9 mouse cellular contexts compared by ENCODE assay signal in genomic region chr19:56342006-56342405, GRCm38 (mm10). TPM values are rescaled to one million over a fixed set of nuclear protein-coding genes. Genes with fewer than 3 reads are reported as not detected.
DNase-seq lines count a peak whose midpoint lies in the region; ATAC-seq lines count a peak whose summit lies in the region.
"Had no signal": no experiment of that assay in that cellular context is flagged by ENCODE, and none has a peak within 500 bp of the region (broad histone marks: within the 10 kb centered on the region; RNA-seq: fewer than 3 reads in every experiment).

No protein-coding gene starts in this region.

- H3K4me2 ChIP-seq in hindbrain, embryonic 14.5 days (replicated peaks): no peak overlapping the region
- no peak overlapping the region for H3K4me2 ChIP-seq in hindbrain, embryonic 13.5 days

- no peaks in the 10 kb centered on the region for H3K36me3 ChIP-seq in hindbrain, embryonic 14.5 days (replicated peaks; ENCODE audit: control insufficient read depth, insufficient read depth)
- H3K36me3 ChIP-seq in hindbrain, embryonic 13.5 days: no peaks in the 10 kb centered on the region

- no peak overlapping the region for H3K9ac ChIP-seq in hindbrain, embryonic 14.5 days
- no peak overlapping the region for H3K9ac ChIP-seq in hindbrain, embryonic 13.5 days

- no peak overlapping the region for H3K4me3 ChIP-seq in hindbrain, embryonic 14.5 days (replicated peaks; ENCODE audit: low read length)
- H3K4me3 ChIP-seq in hindbrain, embryonic 13.5 days: no peak overlapping the region

- H3K27me3 ChIP-seq in hindbrain, embryonic 14.5 days (ENCODE audit: control insufficient read depth, insufficient read depth, low read length): no peaks in the 10 kb centered on the region
- peaks cover 26% of the 10 kb centered on the region; the same call in 1 of the 2 replicates for H3K27me3 ChIP-seq in hindbrain, embryonic 13.5 days

- DNase-seq in hindbrain, embryonic 14.5 days (ENCODE audit: low spot score): peak; percentile 67
- peak; percentile 90 to 94 for DNase-seq in adrenal gland, adult (ENCODE audit: inconsistent age in 2 of 2, low spot score in 1 of 2)
- DNase-seq in cerebellum, postnatal 25 days: peak; percentile 54 to 69
- DNase-seq in kidney, postnatal 14 days: peak; percentile 33
- DNase-seq in spleen, postnatal 10 days (ENCODE audit: low spot score in 2 of 2): no peak
- no peak for DNase-seq in spleen, adult 18-20 months

- no peaks in the 10 kb centered on the region for H3K9me3 ChIP-seq in hindbrain, embryonic 14.5 days (ENCODE audit: control insufficient read depth, low read length)
- no peaks in the 10 kb centered on the region for H3K9me3 ChIP-seq in hindbrain, embryonic 13.5 days

- WGBS in hindbrain, embryonic 14.5 days: 76% methylated on average over 8 of the region's 8 CpGs
- 84% methylated on average over 8 of the region's 8 CpGs for WGBS in hindbrain, embryonic 13.5 days

- no peak overlapping the region for H3K27ac ChIP-seq in hindbrain, embryonic 14.5 days
- H3K27ac ChIP-seq in hindbrain, embryonic 13.5 days: no peak overlapping the region
- H3K27ac ChIP-seq: macrophage had no signal

- ATAC-seq in hindbrain, embryonic 14.5 days (ENCODE audit: low FRiP score): no peak
- ATAC-seq in hindbrain, embryonic 13.5 days (ENCODE audit: low FRiP score): no peak
- no peak for ATAC-seq in activated CD4-positive, CD25-positive, alpha-beta regulatory T cell, adult 4 months

- peaks cover 11% of the 10 kb centered on the region; the same call in 1 of the 2 replicates for H3K4me1 ChIP-seq in hindbrain, embryonic 14.5 days (replicated peaks; ENCODE audit: control insufficient read depth, insufficient read depth, low read length)
- H3K4me1 ChIP-seq in hindbrain, embryonic 13.5 days (replicated peaks): peaks cover 15% of the 10 kb centered on the region

RNA-seq across cellular contexts. Expression of gene Nrap, which starts 47.8 kb away (rescaled TPM):
- 0.17 and 0.24 TPM in 2 replicates for polyA plus RNA-seq in hindbrain, embryonic 14.5 days (2014; fragmentation: Nextera tagmentation; extraction: Ambion mirVana)
- polyA plus RNA-seq in hindbrain, embryonic 13.5 days (2015; fragmentation: Nextera tagmentation; extraction: Ambion mirVana): 0.25 and 0.49 TPM in 2 replicates
- not detected for polyA plus RNA-seq in activated CD4-positive, CD25-positive, alpha-beta regulatory T cell, adult 4 months (2017; shearing (Covaris generic))

RNA-seq across cellular contexts. Expression of gene Casp7, which starts 54.9 kb away (rescaled TPM):
- 18.4 and 18.5 TPM in 2 replicates for polyA plus RNA-seq in hindbrain, embryonic 14.5 days (2014; fragmentation: Nextera tagmentation; extraction: Ambion mirVana)
- 16.0 and 18.3 TPM in 2 replicates for polyA plus RNA-seq in hindbrain, embryonic 13.5 days (2015; fragmentation: Nextera tagmentation; extraction: Ambion mirVana)
- 10 to 100 TPM; 33.2 to 39.9 TPM for polyA plus RNA-seq in activated CD4-positive, CD25-positive, alpha-beta regulatory T cell, adult 4 months (2017; shearing (Covaris generic))

RNA-seq across cellular contexts. Expression of gene Habp2, which starts 55.1 kb away (rescaled TPM):
- not detected in 2 replicates for polyA plus RNA-seq in hindbrain, embryonic 14.5 days (2014; fragmentation: Nextera tagmentation; extraction: Ambion mirVana)
- polyA plus RNA-seq in hindbrain, embryonic 13.5 days (2015; fragmentation: Nextera tagmentation; extraction: Ambion mirVana): 0.09 TPM in 1 of 2 replicates, not detected in the other
- not detected for polyA plus RNA-seq in activated CD4-positive, CD25-positive, alpha-beta regulatory T cell, adult 4 months (2017; shearing (Covaris generic))
- polyA plus RNA-seq: macrophage had no signal

Comparison
In these comparisons a context has a peak if more than half of its experiments do, and no peak if none do; other contexts are left out.
1. DNase-seq: peak in hindbrain, embryonic 14.5 days (single experiment), adrenal gland, adult (2 of 2), cerebellum, postnatal 25 days (2 of 2) and kidney, postnatal 14 days (single experiment); none in spleen, postnatal 10 days (0 of 2) and spleen, adult 18-20 months (0 of 2).